Mouse (Mus musculus) cerebellum, postnatal 25 days (tissue): ENCODE results near the gene Mul1.
A peak's percentile ranks its signal among the peaks of the same experiment; 100 is the strongest.
"Not testable (repeated sequence)": the region's sequence is repeated elsewhere in the genome, so short reads cannot be mapped to it uniquely, and the experiment has no call there.

Experiments
- DNase-seq, 2 experiments: peaks; one replicate each; pipeline ENCODE4 v3.0.0; 2021; ENCODE audit warnings: mixed read lengths in 2 of 2

Gene Mul1

GRCm38 (mm10) chr4:138434347-138435316, at the start of gene Mul1:
Gene Mul1, plus strand, starts transcription at chr4:138434671.
- DNase-seq: peak; percentile 98

GRCm38 (mm10) chr4:138393703-138394102, 40.8 kb upstream of the Mul1 start:
- no peak for DNase-seq

- peak; percentile 35 to 53 for DNase-seq
These were observed 39.1 kb upstream of the Mul1 start for GRCm38 (mm10) chr4:138395087-138395970.

- DNase-seq: peak; percentile 27 to 62
These were observed 38.4 kb upstream of the Mul1 start, which contains the start of gene Fam43b for GRCm38 (mm10) chr4:138395971-138396645. Gene Fam43b, minus strand, starts transcription at chr4:138396528.

- DNase-seq: no peak
These were observed 37.8 kb upstream of the Mul1 start for GRCm38 (mm10) chr4:138396711-138397110.

- peak; percentile 32 to 58 for DNase-seq
These were observed 29.7 kb upstream of the Mul1 start for GRCm38 (mm10) chr4:138404806-138405205.

- DNase-seq: no peak
These were observed 26.8 kb upstream of the Mul1 start for GRCm38 (mm10) chr4:138407479-138408194.

GRCm38 (mm10) chr4:138411011-138411410, 23.5 kb upstream of the Mul1 start:
- no peak for DNase-seq

- no peak for DNase-seq
These were observed 22.9 kb upstream of the Mul1 start for GRCm38 (mm10) chr4:138411504-138412121.

GRCm38 (mm10) chr4:138414725-138415124, 19.7 kb upstream of the Mul1 start:
- DNase-seq: no peak

GRCm38 (mm10) chr4:138415991-138416390, 18.5 kb upstream of the Mul1 start:
- no peak for DNase-seq

GRCm38 (mm10) chr4:138416414-138416813, 18.1 kb upstream of the Mul1 start:
- DNase-seq: no peak

- no peak for DNase-seq
These were observed 16.6 kb upstream of the Mul1 start for GRCm38 (mm10) chr4:138417882-138418281.

GRCm38 (mm10) chr4:138418340-138418957, 16.0 kb upstream of the Mul1 start:
- no peak for DNase-seq

- no peak for DNase-seq
These were observed 9.4 kb upstream of the Mul1 start for GRCm38 (mm10) chr4:138425028-138425427.

- not testable (repeated sequence) for DNase-seq
These were observed 8.9 kb upstream of the Mul1 start for GRCm38 (mm10) chr4:138425604-138426003.

GRCm38 (mm10) chr4:138426778-138427705, 7.4 kb upstream of the Mul1 start:
- peak; percentile 90 to 94 for DNase-seq

GRCm38 (mm10) chr4:138429778-138430177, 4.7 kb upstream of the Mul1 start:
- DNase-seq: peak in 1 of 2 experiments; percentile 53

GRCm38 (mm10) chr4:138431340-138431739, 3.1 kb upstream of the Mul1 start:
- no peak for DNase-seq

- no peak for DNase-seq
These were observed 5.6 kb downstream of the Mul1 start for GRCm38 (mm10) chr4:138440062-138440461.
